Mouse (Mus musculus) heart, embryonic 14.5 days (tissue): ENCODE measurements around the gene Btbd35f10. TPM values are rescaled to one million over a fixed set of nuclear protein-coding genes. Genes with fewer than 3 reads are reported as not detected.
"Not testable (repeated sequence)": the region's sequence is repeated elsewhere in the genome, so short reads cannot be mapped to it uniquely, and the experiment has no call there.

Source experiments
- ATAC-seq: fragments of 200-750 bp; cut with Nextera tagmentation; 2 replicates; pipeline ENCODE4 v1.8.0; 2017; ENCODE audit warnings: low read depth, moderate TSS enrichment; ENCODE audit not compliant: insufficient number of reproducible peaks, insufficient read depth, low FRiP score
- H3K27ac ChIP-seq, 2 experiments: fragments of 200-500 bp in 1 of 2; fragments of 300-500 bp in 1 of 2; sonication (generic) in 1 of 2; replicated peaks in 1 of 2; 2 replicates each; pipeline ENCODE4 v1.5.1; 2012 to 2014; ENCODE audit warnings: low read depth in 2 of 2, low read length in 2 of 2, control low read depth in 1 of 2, mild to moderate bottlenecking in 1 of 2, mixed read lengths in 1 of 2; ENCODE audit not compliant: control insufficient read depth in 1 of 2, insufficient read depth in 1 of 2
- H3K27me3 ChIP-seq: fragments of 300-500 bp; sonication (generic); 2 replicates; pipeline ENCODE4 v1.6.1; 2014; ENCODE audit warnings: mild to moderate bottlenecking, low read length, control low read depth; ENCODE audit not compliant: control insufficient read depth, insufficient read depth
- H3K36me3 ChIP-seq: fragments of 300-500 bp; sonication (generic); 2 replicates; pipeline ENCODE4 v1.6.1; 2014; ENCODE audit warnings: mild to moderate bottlenecking, control low read depth, low read length, mixed read lengths; ENCODE audit not compliant: control insufficient read depth, insufficient read depth
- H3K4me1 ChIP-seq, 2 experiments: fragments of 200-500 bp in 1 of 2; fragments of 300-500 bp in 1 of 2; sonication (generic) in 1 of 2; 2 replicates each; pipeline ENCODE4 v1.6.1; 2012 to 2014; ENCODE audit warnings: low read length in 2 of 2, control low read depth in 1 of 2, mixed read lengths in 1 of 2; ENCODE audit not compliant: control insufficient read depth in 2 of 2, insufficient read depth in 2 of 2
- H3K4me2 ChIP-seq: fragments of 300-500 bp; sonication (generic); 2 replicates; pipeline ENCODE4 v1.6.1; 2014; ENCODE audit warnings: mild to moderate bottlenecking, low read length
- H3K4me3 ChIP-seq, 2 experiments: fragments of 200-500 bp in 1 of 2; fragments of 300-500 bp in 1 of 2; sonication (generic) in 1 of 2; 2 replicates each; pipeline ENCODE4 v1.5.1; 2012 to 2014; ENCODE audit warnings: low read length in 2 of 2, mild to moderate bottlenecking in 2 of 2, control low read depth in 1 of 2, low read depth in 1 of 2, moderate library complexity in 1 of 2; ENCODE audit not compliant: control insufficient read depth in 1 of 2, insufficient read depth in 1 of 2
- H3K9ac ChIP-seq: fragments of 300-500 bp; sonication (generic); 2 replicates; pipeline ENCODE4 v1.6.1; 2014; ENCODE audit warnings: mild to moderate bottlenecking, low read length
- H3K9me3 ChIP-seq: fragments of 300-500 bp; sonication (generic); 2 replicates; pipeline ENCODE4 v1.6.1; 2016; ENCODE audit warnings: low read length, control low read depth; ENCODE audit not compliant: control insufficient read depth
- WGBS: fragments of 180-500 bp; shearing (Covaris S2); extraction: QIAGEN DNeasy Blood & Tissue Kit; methylation state at CpG from one replicate; pipeline ENCODE4 v1.1.7; 2014; 5-methylcytosine and 5-hydroxymethylcytosine counted together
- polyA plus RNA-seq: library from polyadenylated mRNA; unstranded; fragments of >200 nt; fragmentation: Nextera tagmentation; extraction: Ambion mirVana; gene quantifications from 2 replicates; pipeline ENCODE4 v1.2.1, GENCODE M21; 2014

Gene Btbd35f10
- not detected in 2 replicates for polyA plus RNA-seq

GRCm38 (mm10) chrX:3752785-3753184 is at the start of gene Btbd35f10:
Gene Btbd35f10 (minus strand): TSS chrX:3752885.
- H3K9ac ChIP-seq, H3K36me3 ChIP-seq, H3K4me1 ChIP-seq, H3K4me2 ChIP-seq, H3K4me3 ChIP-seq, H3K9me3 ChIP-seq, ATAC-seq, H3K27ac ChIP-seq, H3K27me3 ChIP-seq: not testable (repeated sequence)
- no CpG with 5 or more reads among the region's 3 CpGs for WGBS

Other genes starting within 250 kb of the Btbd35f10 start
- not detected in 2 replicates for gene Btbd35f18, start 52.7 kb downstream of the Btbd35f10 start, polyA plus RNA-seq
- not detected in 2 replicates for gene Btbd35f16, start 204.1 kb upstream of the Btbd35f10 start, polyA plus RNA-seq